Mouse (Mus musculus) C2C12 (cell line): ENCODE data around the gene Foxa2.

ENCODE experiments used
- CEBPB ChIP-seq: IDR thresholded peaks from one replicate; pipeline ENCODE4 v1.6.1; 2011; ENCODE audit warnings: low read depth, mild to moderate bottlenecking, control low read depth, moderate library complexity
- CTCF ChIP-seq: IDR thresholded peaks from one replicate; pipeline ENCODE4 v1.5.1; 2011; ENCODE audit not compliant: control insufficient read depth, insufficient read depth, insufficient read length
- MAX ChIP-seq: IDR thresholded peaks from one replicate; pipeline ENCODE4 v1.6.1; 2011; ENCODE audit warnings: mild to moderate bottlenecking, control low read depth
- MYOG ChIP-seq: IDR thresholded peaks from one replicate; pipeline ENCODE4 v1.6.1; 2011; ENCODE audit not compliant: control insufficient read depth, insufficient read length; ENCODE audit errors: extremely low read depth

DNA sequence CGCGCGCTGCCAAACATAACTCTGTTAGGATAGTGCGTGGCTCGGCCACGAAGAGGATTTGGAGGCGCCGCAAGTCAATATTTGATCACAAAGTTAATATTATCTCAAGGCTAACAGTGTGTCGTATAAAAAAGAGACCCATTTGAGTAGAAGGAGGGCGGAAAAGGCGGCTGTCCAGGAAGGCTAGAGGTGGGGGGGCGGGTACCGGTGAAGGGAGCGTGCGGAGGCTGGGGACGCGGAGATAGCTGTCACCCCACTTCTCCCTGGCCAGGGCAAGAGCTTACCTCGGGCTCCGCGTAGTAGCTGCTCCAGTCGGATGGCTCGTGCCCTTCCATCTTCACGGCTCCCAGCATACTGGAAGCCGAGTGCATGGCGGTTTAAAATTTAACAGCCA lies 1.2 kb downstream of the Foxa2 start:
- no peak for TF ChIP-seq CTCF
- no peak for TF ChIP-seq MAX
- no peak for TF ChIP-seq CEBPB
- no peak for TF ChIP-seq MYOG
